Comparison of ENCODE assay signal across 8 mouse cellular contexts in the genomic region with DNA sequence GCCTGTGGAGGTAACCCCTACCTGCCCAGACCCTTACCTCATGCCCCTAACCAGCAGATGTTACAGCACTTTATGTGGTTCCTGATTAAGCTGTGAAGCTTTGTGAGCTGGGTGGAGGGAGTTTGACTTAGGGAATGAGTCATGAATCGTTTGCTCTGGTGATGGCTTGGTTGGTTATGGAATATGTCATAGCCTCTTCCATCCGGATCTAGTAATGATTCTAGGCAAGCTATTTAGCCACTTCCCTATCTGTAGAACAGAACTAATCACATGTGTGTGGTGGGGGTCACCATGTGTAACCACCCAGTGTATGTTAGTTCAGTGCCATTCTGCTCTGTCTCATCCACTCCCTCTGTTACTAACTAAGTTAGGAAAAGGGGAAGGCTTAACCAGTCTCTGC. TPM values are rescaled to one million over a fixed set of nuclear protein-coding genes. Genes with fewer than 3 reads are reported as not detected.
DNase-seq lines count a peak whose midpoint lies in the region; ATAC-seq lines count a peak whose summit lies in the region.
"Had no signal": no experiment of that assay in that cellular context is flagged by ENCODE, and none has a peak within 500 bp of the region (broad histone marks: within the 10 kb centered on the region; RNA-seq: fewer than 3 reads in every experiment).

No protein-coding gene starts in this region.

- no peak overlapping the region for H3K9ac ChIP-seq in heart, embryonic 15.5 days

- peaks cover 10% of the 10 kb centered on the region for H3K36me3 ChIP-seq in heart, embryonic 15.5 days
- peaks cover 81% of the 10 kb centered on the region for H3K36me3 ChIP-seq in megakaryocyte, embryonic 14.5 days (replicated peaks; ENCODE audit: low read length)

- no peak overlapping the region for H3K4me3 ChIP-seq in heart, embryonic 15.5 days
- peak overlapping the region; percentile 82 for H3K4me3 ChIP-seq in megakaryocyte, embryonic 14.5 days (replicated peaks)

- DNase-seq in heart, adult 8-10 months (ENCODE audit: low spot score): no peak
- peak; percentile 84 for DNase-seq in 416B (ENCODE audit: low read depth)
- peak; percentile 61 for DNase-seq in Muller cell, postnatal 12 days (ENCODE audit: inconsistent ontology term)
- no peak for DNase-seq in adrenal gland, adult (ENCODE audit: inconsistent age in 2 of 2, low spot score in 1 of 2)
- no peak for DNase-seq in spleen, adult 12 weeks (ENCODE audit: low spot score)
- DNase-seq: cerebellum, adult 2 months had no signal

- H3K27ac ChIP-seq in heart, embryonic 15.5 days: peak overlapping the region; percentile 48

- no peak overlapping the region for H3K4me2 ChIP-seq in heart, embryonic 15.5 days

- H3K4me1 ChIP-seq in heart, embryonic 15.5 days (replicated peaks): peaks cover 39% of the 10 kb centered on the region
- peaks cover 76% of the 10 kb centered on the region for H3K4me1 ChIP-seq in megakaryocyte, embryonic 14.5 days

- ATAC-seq in heart, embryonic 15.5 days (replicated peaks; ENCODE audit: insufficient number of reproducible peaks, insufficient read depth, low FRiP score, low read depth): no peak

- H3K9me3 ChIP-seq in heart, embryonic 15.5 days (replicated peaks): no peaks in the 10 kb centered on the region
- no peaks in the 10 kb centered on the region for H3K9me3 ChIP-seq in megakaryocyte, embryonic 14.5 days

- no peaks in the 10 kb centered on the region for H3K27me3 ChIP-seq in heart, embryonic 15.5 days
- no peaks in the 10 kb centered on the region for H3K27me3 ChIP-seq in megakaryocyte, embryonic 14.5 days (replicated peaks)

- WGBS in heart, embryonic 15.5 days: 47% methylated on average over 2 of the region's 2 CpGs

RNA-seq across cellular contexts. Expression of gene Ncoa3, which starts 52.6 kb away (rescaled TPM):
- 8.7 and 11.0 TPM in 2 replicates for polyA plus RNA-seq in heart, embryonic 15.5 days (2015; fragmentation: Nextera tagmentation; extraction: Ambion mirVana)
- total RNA-seq in heart, adult 8-10 months (2022): 10 to 100 TPM; 24.3 to 30.2 (median 28.7) TPM
- 22.7 and 35.4 TPM in 2 replicates for polyA plus RNA-seq in megakaryocyte, embryonic 14.5 days (2012; ENCODE audit: insufficient read depth, low replicate concordance)

Comparison
In these comparisons a context has a peak if more than half of its experiments do, and no peak if none do; other contexts are left out.
1. DNase-seq: peak in 416B (single experiment) and Muller cell, postnatal 12 days (single experiment); none in heart, adult 8-10 months (single experiment), adrenal gland, adult (0 of 2) and spleen, adult 12 weeks (single experiment).